Mouse (Mus musculus) megakaryocyte, embryonic 14.5 days (primary cell): ENCODE measurements around the gene Mtus2. TPM values are rescaled to one million over a fixed set of nuclear protein-coding genes. Genes with fewer than 3 reads are reported as not detected.
A peak's percentile ranks its signal among the peaks of the same experiment; 100 is the strongest.

Experiments used
- H3K27me3 ChIP-seq: replicated peaks from 2 replicates; pipeline ENCODE3; 2012; ENCODE audit warnings: inconsistent platforms
- H3K36me3 ChIP-seq: replicated peaks from 2 replicates; pipeline ENCODE3; 2012; ENCODE audit warnings: low read length, inconsistent platforms, mixed read lengths
- H3K4me1 ChIP-seq: 2 replicates; pipeline ENCODE4 v1.6.1; 2012; ENCODE audit warnings: inconsistent platforms
- H3K4me3 ChIP-seq: replicated peaks from 2 replicates; pipeline ENCODE3; 2012; ENCODE audit warnings: moderate library complexity, mild to moderate bottlenecking, inconsistent platforms
- H3K9me3 ChIP-seq: 2 replicates; pipeline ENCODE4 v1.6.1; 2012; ENCODE audit warnings: inconsistent platforms
- FLI1 ChIP-seq: IDR thresholded peaks from 2 replicates; pipeline ENCODE4 v1.6.1; 2012; ENCODE audit warnings: low read length, inconsistent platforms, mixed read lengths
- GATA1 ChIP-seq: IDR thresholded peaks from 3 replicates; pipeline ENCODE4 v1.6.1; 2012; ENCODE audit warnings: mixed read lengths, low read length, inconsistent platforms, borderline replicate concordance
- polyA plus RNA-seq: library from polyadenylated mRNA; stranded (reverse); fragments of >175 nt; gene quantifications from 2 replicates; pipeline ENCODE4 v1.2.3, GENCODE M21; 2012; ENCODE audit warnings: low replicate concordance; ENCODE audit not compliant: insufficient read depth

The Mtus2 gene
- polyA plus RNA-seq, 1 experiment: not detected

DNA sequence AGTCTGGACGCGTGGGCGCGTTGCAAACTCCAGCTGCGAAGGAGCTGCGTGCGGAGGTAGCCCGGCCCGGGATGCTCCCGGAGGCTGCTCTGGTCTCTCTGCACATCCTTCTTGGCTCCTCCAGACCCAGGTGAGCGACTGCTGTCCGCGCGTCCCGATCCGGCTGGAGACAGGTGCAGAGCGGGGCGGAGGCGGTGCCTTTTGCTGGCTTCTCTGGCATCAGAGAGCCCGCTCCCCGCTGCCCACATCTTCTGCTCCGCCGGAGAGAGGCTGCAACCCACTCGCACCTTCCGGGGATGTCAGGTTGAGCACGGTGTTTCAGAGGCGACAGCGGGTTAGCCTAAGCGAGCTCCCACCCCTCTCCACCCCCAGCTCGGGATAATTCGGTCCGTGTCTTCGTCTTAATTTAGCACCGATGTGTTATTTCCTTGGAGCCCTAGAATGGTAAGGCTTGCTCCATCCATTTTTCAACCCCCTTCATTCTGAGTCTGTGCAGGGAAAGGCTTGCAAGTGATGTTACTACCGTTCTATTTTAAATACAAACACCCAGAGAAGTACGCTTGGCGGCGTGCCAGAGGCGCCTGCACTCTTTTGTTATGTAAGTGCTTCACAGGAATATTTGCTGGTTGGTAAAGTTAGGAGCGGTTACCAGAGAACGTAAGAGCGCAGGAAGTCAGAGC is 612 bp downstream of the Mtus2 start:
- TF ChIP-seq FLI1 (no peak), GATA1 (no peak)
- peaks cover 53% of the 10 kb centered on the region for H3K27me3 ChIP-seq
- peak overlapping the region; percentile 90 for H3K4me3 ChIP-seq
- H3K36me3 ChIP-seq: no peaks in the 10 kb centered on the region
- H3K4me1 ChIP-seq: peaks cover 26% of the 10 kb centered on the region
- H3K9me3 ChIP-seq: peaks cover 28% of the 10 kb centered on the region

- peaks cover 26% of the 10 kb centered on the region for H3K4me1 ChIP-seq
- H3K27me3 ChIP-seq: peaks cover 59% of the 10 kb centered on the region
- TF ChIP-seq GATA1: no peak
- TF ChIP-seq FLI1: no peak
- no peaks in the 10 kb centered on the region for H3K36me3 ChIP-seq
- H3K9me3 ChIP-seq: peaks cover 22% of the 10 kb centered on the region
- H3K4me3 ChIP-seq: no peak overlapping the region
Observed at GRCm38 (mm10) chr5:147958552-147958951, 1.4 kb downstream of the Mtus2 start.

GRCm38 (mm10) chr5:147959088-147959487 is 2.0 kb downstream of the Mtus2 start:
- H3K27me3 ChIP-seq: peaks cover 59% of the 10 kb centered on the region
- H3K9me3 ChIP-seq: peaks cover 17% of the 10 kb centered on the region
- TF ChIP-seq GATA1: no peak
- no peak for TF ChIP-seq FLI1
- H3K4me3 ChIP-seq: no peak overlapping the region
- H3K4me1 ChIP-seq: peaks cover 26% of the 10 kb centered on the region
- H3K36me3 ChIP-seq: no peaks in the 10 kb centered on the region

DNA sequence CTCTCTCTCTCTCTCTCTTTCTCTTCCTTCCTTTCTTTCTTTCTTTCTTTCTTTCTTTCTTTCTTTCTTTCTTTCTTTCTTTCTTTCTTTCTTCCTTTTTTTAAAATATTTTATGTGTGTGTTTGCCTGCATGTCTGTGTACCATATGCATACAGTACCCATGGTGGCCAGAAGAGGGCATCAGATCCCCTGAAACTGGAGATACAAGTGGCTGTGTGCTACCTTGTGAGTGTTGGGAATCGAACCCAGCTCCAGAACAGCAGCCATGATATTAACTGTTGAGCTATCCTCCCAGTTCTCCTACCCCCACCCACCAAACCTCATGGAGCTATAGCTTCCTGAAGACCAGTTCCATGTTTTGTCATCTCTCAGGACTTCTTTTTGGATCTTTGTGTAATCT is 3.7 kb downstream of the Mtus2 start:
- Histone ChIP-seq H3K27me3 (peaks cover 47% of the 10 kb centered on the region), H3K4me1 (peaks cover 23% of the 10 kb centered on the region), H3K36me3 (no peaks in the 10 kb centered on the region), H3K4me3 (no peak overlapping the region), H3K9me3 (peaks cover 3% of the 10 kb centered on the region)
- TF ChIP-seq FLI1: no peak
- no peak for TF ChIP-seq GATA1

GRCm38 (mm10) chr5:147963820-147964580 is 6.9 kb downstream of the Mtus2 start:
- H3K36me3 ChIP-seq: no peaks in the 10 kb centered on the region
- H3K4me1 ChIP-seq: no peaks in the 10 kb centered on the region
- H3K4me3 ChIP-seq: peak overlapping the region; percentile 38
- H3K27me3 ChIP-seq: peaks cover 20% of the 10 kb centered on the region
- TF ChIP-seq FLI1 (no peak), GATA1 (no peak)
- peaks cover 7% of the 10 kb centered on the region for H3K9me3 ChIP-seq

DNA sequence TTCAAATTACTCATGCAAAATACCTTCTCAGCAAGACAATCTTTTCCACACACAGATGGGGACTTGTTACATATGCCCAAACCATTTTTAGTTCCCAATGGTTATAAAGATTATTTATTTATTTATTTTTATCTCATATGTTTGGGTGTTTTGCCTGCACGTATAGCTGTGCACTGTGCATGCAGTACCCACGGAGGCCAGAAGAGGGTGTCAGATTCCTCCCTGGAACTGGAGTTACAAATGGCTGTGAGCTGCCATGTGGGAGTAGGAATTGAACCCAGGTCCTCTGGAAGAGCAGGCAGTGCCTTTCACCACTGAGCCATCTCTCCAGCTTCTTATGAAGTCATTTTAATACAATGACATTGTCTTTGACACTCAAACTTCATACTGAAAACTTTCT is 7.7 kb downstream of the Mtus2 start:
- Histone ChIP-seq H3K4me3 (no peak overlapping the region), H3K9me3 (peaks cover 7% of the 10 kb centered on the region), H3K27me3 (peaks cover 17% of the 10 kb centered on the region), H3K4me1 (no peaks in the 10 kb centered on the region), H3K36me3 (no peaks in the 10 kb centered on the region)
- TF ChIP-seq FLI1: no peak

DNA sequence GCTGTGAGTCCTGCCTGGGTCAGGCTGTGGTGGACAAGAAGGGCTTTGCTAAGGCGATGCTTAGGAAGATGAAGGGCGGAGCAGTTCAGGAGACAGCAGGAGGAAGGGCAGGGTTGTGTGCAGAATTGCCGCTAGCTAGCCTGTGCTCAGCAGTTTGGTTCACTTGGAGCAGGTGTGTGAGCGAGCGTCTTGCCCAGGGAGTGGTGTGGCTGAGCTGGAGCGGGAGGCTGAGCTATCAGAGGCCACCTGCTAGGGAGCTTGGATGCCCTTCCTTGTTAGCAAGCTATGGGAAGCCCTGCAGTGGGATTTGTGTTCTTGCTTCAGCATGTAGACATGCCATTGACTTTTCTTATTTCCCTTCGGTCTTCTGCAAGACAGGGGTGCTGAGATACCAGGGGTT is 9.5 kb downstream of the Mtus2 start:
- no peaks in the 10 kb centered on the region for H3K4me1 ChIP-seq
- no peak for TF ChIP-seq FLI1
- TF ChIP-seq GATA1: no peak
- no peaks in the 10 kb centered on the region for H3K36me3 ChIP-seq
- no peak overlapping the region for H3K4me3 ChIP-seq
- H3K27me3 ChIP-seq: peaks cover 15% of the 10 kb centered on the region
- peaks cover 4% of the 10 kb centered on the region for H3K9me3 ChIP-seq

DNA sequence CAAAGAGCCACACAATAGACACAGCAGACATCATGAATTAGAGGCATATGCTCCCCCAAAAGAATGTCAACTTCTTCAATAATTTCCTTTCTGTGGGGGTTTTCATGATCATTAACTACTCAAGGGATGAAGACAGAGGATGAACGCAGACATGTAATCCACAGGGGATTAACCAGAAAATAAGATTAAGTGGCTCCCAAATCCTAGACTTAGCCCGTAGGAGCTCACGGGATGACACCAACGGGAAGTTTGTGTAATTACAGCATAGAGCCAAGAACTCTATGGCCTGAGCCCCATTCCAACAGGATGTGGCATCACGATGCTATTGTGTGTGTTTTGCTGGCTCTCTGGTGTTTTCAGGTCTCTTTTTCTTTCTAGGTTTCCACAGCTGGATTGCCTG is 12.4 kb downstream of the Mtus2 start:
- Histone ChIP-seq H3K4me3 (no peak overlapping the region), H3K27me3 (peaks cover 4% of the 10 kb centered on the region), H3K9me3 (peaks cover 16% of the 10 kb centered on the region), H3K36me3 (no peaks in the 10 kb centered on the region), H3K4me1 (no peaks in the 10 kb centered on the region)
- TF ChIP-seq GATA1 (no peak), FLI1 (no peak)

DNA sequence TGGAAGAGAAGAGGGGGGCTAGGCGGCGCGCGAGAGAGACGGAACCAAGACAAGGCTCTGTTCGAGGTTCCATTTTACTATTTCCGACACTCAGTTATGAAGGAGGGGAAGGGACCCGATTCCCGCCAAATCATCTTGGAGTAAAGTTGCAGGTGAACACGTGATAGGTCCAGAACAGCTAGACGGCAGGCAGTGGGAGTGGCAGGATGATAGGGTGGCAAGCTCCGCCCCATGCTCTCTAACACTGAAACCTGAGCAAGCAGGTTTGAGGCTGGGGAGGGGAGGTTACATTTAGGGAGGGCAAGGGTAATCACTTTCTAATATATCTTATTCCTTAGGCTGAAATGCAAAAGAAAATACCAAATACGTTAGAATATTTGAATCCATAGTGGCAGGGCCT is 18.9 kb downstream of the Mtus2 start:
- no peaks in the 10 kb centered on the region for H3K4me1 ChIP-seq
- no peak overlapping the region for H3K4me3 ChIP-seq
- H3K9me3 ChIP-seq: peaks cover 22% of the 10 kb centered on the region
- TF ChIP-seq GATA1: no peak
- TF ChIP-seq FLI1: no peak
- no peaks in the 10 kb centered on the region for H3K36me3 ChIP-seq
- no peaks in the 10 kb centered on the region for H3K27me3 ChIP-seq

- Histone ChIP-seq H3K9me3 (peaks cover 30% of the 10 kb centered on the region), H3K36me3 (no peaks in the 10 kb centered on the region), H3K4me1 (no peaks in the 10 kb centered on the region), H3K4me3 (no peak overlapping the region), H3K27me3 (no peaks in the 10 kb centered on the region)
- no peak for TF ChIP-seq GATA1
- TF ChIP-seq FLI1: no peak
Observed at GRCm38 (mm10) chr5:147980606-147981005, 23.5 kb downstream of the Mtus2 start.
